Mouse (Mus musculus): ENCODE results near the gene Krt7.

GRCm38 (mm10) chr15:101463651-101464050, 52.8 kb downstream of the Krt7 start, which contains the start of gene Krt81:
- no peak for TF ChIP-seq CTCF (conservative IDR thresholded peaks at IDR 0.05; ENCODE audit: low read length)
- no peak for TF ChIP-seq POU5F1 (IDR thresholded peaks at IDR 0.05; ENCODE audit: borderline replicate concordance, low read length)
- no peak for TF ChIP-seq NANOG (IDR thresholded peaks at IDR 0.05; ENCODE audit: borderline replicate concordance, low read length)
